Comparison of ENCODE assay signal across 13 mouse cellular contexts in genomic region chr3:70311055-70311454, GRCm38 (mm10).
"Had no signal": no experiment of that assay in that cellular context is flagged by ENCODE, and none has a peak within 500 bp of the region (broad histone marks: within the 10 kb centered on the region; RNA-seq: fewer than 3 reads in every experiment).

No protein-coding gene starts in this region.

- DNase-seq: kidney, adult 9 months; kidney, postnatal 36 days; lung, adult 2 months; lung, postnatal 36 days; right cerebral cortex, postnatal 25 days; spleen, adult 18-20 months; thymus, adult 2 months; thymus, postnatal 25 days had no signal

- ATAC-seq: hindbrain, embryonic 16.5 days; inflammation-experienced regulatory T-cells, adult 6 months; intestine, postnatal 0 days; lung, postnatal 0 days; midbrain, embryonic 13.5 days had no signal
